Mouse (Mus musculus) embryonic facial prominence, embryonic 13.5 days (tissue): ENCODE results near the gene Carf. TPM values are rescaled to one million over a fixed set of nuclear protein-coding genes. Genes with fewer than 3 reads are reported as not detected.
"Not testable (repeated sequence)": the region's sequence is repeated elsewhere in the genome, so short reads cannot be mapped to it uniquely, and the experiment has no call there.

Experiments used
- ATAC-seq: fragments of 200-750 bp; cut with Nextera tagmentation; 2 replicates; pipeline ENCODE4 v1.8.0; 2017; ENCODE audit warnings: low read depth; ENCODE audit not compliant: insufficient number of reproducible peaks, insufficient read depth, low FRiP score, low TSS enrichment
- H3K27ac ChIP-seq: fragments of 300-500 bp; sonication (generic); 2 replicates; pipeline ENCODE4 v1.5.1; 2015; ENCODE audit warnings: moderate library complexity, mild to moderate bottlenecking, inconsistent platforms
- H3K27me3 ChIP-seq: fragments of 300-500 bp; sonication (generic); 2 replicates; pipeline ENCODE4 v1.6.1; 2015; ENCODE audit warnings: mild to moderate bottlenecking, inconsistent platforms
- H3K36me3 ChIP-seq: fragments of 300-500 bp; sonication (generic); 2 replicates; pipeline ENCODE4 v1.6.1; 2015; ENCODE audit warnings: mild to moderate bottlenecking, inconsistent platforms
- H3K4me1 ChIP-seq: fragments of 300-500 bp; sonication (generic); 2 replicates; pipeline ENCODE4 v1.6.1; 2015; ENCODE audit warnings: inconsistent platforms
- H3K4me2 ChIP-seq: fragments of 300-500 bp; sonication (generic); 2 replicates; pipeline ENCODE4 v1.6.1; 2015; ENCODE audit warnings: moderate library complexity, mild to moderate bottlenecking, inconsistent platforms
- H3K4me3 ChIP-seq: fragments of 300-500 bp; sonication (generic); 2 replicates; pipeline ENCODE4 v1.5.1; 2015; ENCODE audit warnings: mild to moderate bottlenecking, inconsistent platforms
- H3K9ac ChIP-seq: fragments of 300-500 bp; sonication (generic); 2 replicates; pipeline ENCODE4 v1.6.1; 2015; ENCODE audit warnings: mild to moderate bottlenecking, inconsistent platforms
- H3K9me3 ChIP-seq: fragments of 300-500 bp; sonication (generic); 2 replicates; pipeline ENCODE4 v1.6.1; 2016; ENCODE audit warnings: inconsistent platforms
- WGBS: fragments of 180-500 bp; shearing (Covaris S2); methylation state at CpG from one replicate; pipeline ENCODE4 v1.1.7; 2015; ENCODE audit warnings: mixed read lengths; 5-methylcytosine and 5-hydroxymethylcytosine counted together
- polyA plus RNA-seq: library from polyadenylated mRNA; unstranded; fragments of >200 nt; fragmentation: Nextera tagmentation; extraction: Ambion mirVana; gene quantifications from 2 replicates; pipeline ENCODE4 v1.2.1, GENCODE M21; 2015

The Carf gene
- 8.9 and 10.3 TPM in 2 replicates for polyA plus RNA-seq

DNA sequence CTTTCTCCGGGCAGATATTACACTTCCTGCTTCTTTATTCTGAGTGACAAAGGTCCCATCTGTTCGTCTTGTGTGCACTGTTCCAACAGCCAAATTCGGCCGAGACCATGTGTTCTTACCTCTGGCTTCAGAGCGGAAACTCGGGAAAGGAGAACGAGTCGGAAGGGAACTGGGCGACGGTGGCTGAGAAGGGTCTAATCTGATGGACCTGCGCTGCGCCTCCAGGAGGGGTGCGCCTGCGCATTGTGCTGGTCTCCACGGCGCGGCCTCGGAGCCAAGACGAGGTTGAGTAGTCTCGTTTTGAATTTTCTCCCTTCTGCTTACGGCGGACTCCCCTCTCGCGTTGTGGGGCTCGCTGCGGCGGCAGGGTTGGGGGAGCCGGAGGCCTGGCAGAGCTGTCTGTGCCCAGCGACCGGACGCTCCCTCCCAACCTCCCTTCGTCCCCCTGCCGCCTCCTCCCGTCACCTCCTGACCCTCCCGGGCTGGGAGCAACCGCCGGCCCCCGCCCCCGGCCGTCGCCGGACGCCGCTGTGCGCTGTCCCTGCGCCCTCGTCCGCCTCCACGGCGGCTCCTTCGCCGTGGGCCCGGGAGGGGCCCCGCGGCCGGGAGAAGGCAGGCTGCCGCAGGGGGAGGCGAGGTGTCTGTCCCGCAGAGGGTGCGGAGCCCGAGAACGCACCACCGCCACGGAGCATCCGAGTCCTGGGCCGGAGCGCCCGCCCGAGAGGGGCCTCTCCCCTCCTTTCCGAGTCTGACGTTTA is at the start of gene Carf, which contains the start of gene Wdr12:
Gene Carf, plus strand, starts transcription at position 224 of the 758 bp plus-strand sequence.
Gene Wdr12, minus strand, starts transcription at position 622 of the 758 bp plus-strand sequence.
- WGBS, result under 1% methylated on average over 58 of the region's 71 CpGs
- peak within 1 kb of the TSS; percentile 97 for H3K9ac ChIP-seq
- ATAC-seq, result peak; percentile 98
- H3K9me3 ChIP-seq, result no peaks in the 10 kb centered on the region
- H3K27ac ChIP-seq, result peak within 1 kb of the TSS; percentile 99
- peak within 1 kb of the TSS; percentile 72 for H3K4me2 ChIP-seq
- peaks cover 7% of the 10 kb centered on the region for H3K36me3 ChIP-seq
- no peaks in the 10 kb centered on the region for H3K27me3 ChIP-seq
- H3K4me1 ChIP-seq, result peaks cover 5% of the 10 kb centered on the region
- H3K4me3 ChIP-seq, result peak within 1 kb of the TSS; percentile 98

DNA sequence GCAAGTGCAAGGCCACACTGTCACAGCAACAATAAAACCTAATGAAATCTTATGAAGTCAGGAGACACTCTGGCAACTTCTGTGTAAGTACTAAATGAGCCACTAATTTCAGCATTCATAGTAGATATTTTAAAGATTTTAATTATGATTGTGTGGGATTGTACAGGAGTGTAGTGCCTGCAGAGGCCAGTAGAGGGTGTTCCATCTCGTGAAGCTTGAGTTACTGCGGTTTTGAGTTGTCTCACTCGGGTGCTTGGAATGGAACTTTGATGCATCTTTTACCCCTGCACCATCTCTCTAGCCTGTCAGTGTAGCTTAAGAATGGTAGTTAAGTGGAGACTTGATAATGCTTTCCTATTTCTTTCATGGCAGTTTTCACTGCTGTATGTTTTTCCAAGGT is 43.4 kb upstream of the Carf start:
- H3K9me3 ChIP-seq, result no peaks in the 10 kb centered on the region
- no peak overlapping the region for H3K27ac ChIP-seq
- H3K27me3 ChIP-seq, result no peaks in the 10 kb centered on the region
- H3K4me1 ChIP-seq, result no peaks in the 10 kb centered on the region
- no peaks in the 10 kb centered on the region for H3K36me3 ChIP-seq
- no peak overlapping the region for H3K9ac ChIP-seq
- no peak for ATAC-seq
- no peak overlapping the region for H3K4me2 ChIP-seq
- H3K4me3 ChIP-seq, result no peak overlapping the region
- 39% methylated on average over 3 of the region's 3 CpGs for WGBS

DNA sequence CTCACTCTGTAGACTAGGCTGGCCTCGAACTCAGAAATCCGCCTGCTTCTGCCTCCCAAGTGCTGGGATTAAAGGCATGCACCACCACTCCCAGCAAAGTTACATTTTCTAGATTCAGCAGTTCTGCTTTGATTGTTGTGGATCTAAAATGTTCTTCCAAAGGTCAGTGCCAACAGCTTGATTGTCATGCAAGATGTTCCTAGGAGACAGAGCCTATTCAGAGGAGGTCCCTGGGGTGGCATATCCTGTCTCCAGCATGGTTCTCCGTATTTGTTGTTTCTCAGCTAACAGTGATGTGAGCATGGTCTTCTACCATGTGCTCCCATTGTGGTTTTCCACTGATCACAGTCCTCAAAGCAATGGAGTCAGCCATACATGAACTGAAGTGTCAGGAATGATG is 41.7 kb upstream of the Carf start:
- H3K9me3 ChIP-seq, result no peaks in the 10 kb centered on the region
- H3K27me3 ChIP-seq, result no peaks in the 10 kb centered on the region
- H3K4me2 ChIP-seq, result no peak overlapping the region
- no peak overlapping the region for H3K27ac ChIP-seq
- no peaks in the 10 kb centered on the region for H3K36me3 ChIP-seq
- H3K9ac ChIP-seq, result no peak overlapping the region
- WGBS, result 82% methylated on average over 3 of the region's 3 CpGs
- H3K4me3 ChIP-seq, result no peak overlapping the region
- no peaks in the 10 kb centered on the region for H3K4me1 ChIP-seq
- no peak for ATAC-seq

DNA sequence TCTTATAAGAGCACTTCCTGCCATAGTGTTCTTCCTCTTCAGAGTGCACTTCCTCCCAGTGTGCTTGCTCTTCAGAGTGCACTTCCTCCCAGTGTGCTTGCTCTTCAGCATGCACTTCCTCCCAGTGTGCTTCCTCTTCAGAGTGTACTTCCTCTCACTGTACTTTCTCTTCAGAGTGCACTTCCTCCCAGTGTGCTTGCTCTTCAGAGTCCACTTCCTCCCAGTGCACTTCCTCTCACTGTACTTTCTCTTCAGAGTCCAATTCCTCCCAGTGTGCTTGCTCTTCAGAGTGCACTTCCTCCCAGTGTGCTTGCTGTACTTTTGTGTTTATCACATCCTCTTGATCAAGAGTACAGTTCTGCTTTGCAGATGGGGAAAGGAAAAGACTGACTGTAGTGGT is 27.3 kb upstream of the Carf start:
- H3K27me3 ChIP-seq, H3K27ac ChIP-seq, H3K4me3 ChIP-seq, H3K9ac ChIP-seq, H3K36me3 ChIP-seq, H3K4me2 ChIP-seq, ATAC-seq, H3K9me3 ChIP-seq, H3K4me1 ChIP-seq: not testable (repeated sequence)

DNA sequence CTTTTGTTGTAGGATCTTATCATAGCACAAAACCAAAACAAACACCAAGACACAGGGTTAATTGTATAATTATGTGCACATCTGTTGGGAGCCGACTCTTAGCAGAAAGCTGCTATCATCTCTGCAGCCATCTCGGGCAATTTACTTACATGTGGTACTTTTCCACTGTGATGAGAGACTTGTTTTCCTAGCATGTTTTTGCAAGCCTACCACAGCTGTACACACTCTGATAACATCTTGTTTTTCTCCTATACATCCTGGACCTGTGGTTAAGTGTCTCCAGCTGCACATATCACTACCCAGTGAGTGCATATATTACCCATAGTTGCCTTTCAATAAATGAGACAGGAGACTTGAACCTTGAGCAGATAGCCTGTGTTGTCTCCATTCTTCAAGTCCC is 23.1 kb upstream of the Carf start:
- Histone ChIP-seq H3K27me3 (no peaks in the 10 kb centered on the region), H3K4me3 (no peak overlapping the region), H3K27ac (no peak overlapping the region), H3K9ac (no peak overlapping the region), H3K4me1 (no peaks in the 10 kb centered on the region), H3K4me2 (no peak overlapping the region), H3K9me3 (no peaks in the 10 kb centered on the region), H3K36me3 (peaks cover 20% of the 10 kb centered on the region)
- 49% methylated on average over 2 of the region's 2 CpGs for WGBS
- ATAC-seq, result no peak

DNA sequence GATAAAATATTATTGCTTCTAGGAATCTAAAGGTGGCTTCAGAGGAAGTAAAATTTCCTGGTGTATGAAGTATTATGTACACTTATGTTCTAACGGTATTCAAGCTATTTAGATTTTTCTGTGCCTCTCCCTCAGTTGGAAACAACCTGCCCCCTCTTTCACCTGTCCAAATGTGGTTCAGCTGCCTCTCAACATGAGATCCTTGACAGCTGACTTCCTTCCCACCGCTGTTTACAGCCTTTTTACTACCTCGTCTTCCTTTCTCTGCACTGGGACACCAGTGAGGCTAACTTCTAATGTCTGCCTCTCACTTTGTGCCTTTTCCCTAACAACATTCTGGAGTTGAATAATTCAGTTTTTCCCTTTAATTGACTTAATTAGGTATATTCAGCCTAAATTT is 22.5 kb upstream of the Carf start:
- Histone ChIP-seq H3K9me3 (no peaks in the 10 kb centered on the region), H3K4me1 (no peaks in the 10 kb centered on the region), H3K36me3 (peaks cover 25% of the 10 kb centered on the region), H3K4me2 (no peak overlapping the region), H3K27ac (no peak overlapping the region), H3K9ac (no peak overlapping the region), H3K27me3 (no peaks in the 10 kb centered on the region), H3K4me3 (no peak overlapping the region)
- no peak for ATAC-seq
- WGBS, result 80% methylated on average over 3 of the region's 3 CpGs

DNA sequence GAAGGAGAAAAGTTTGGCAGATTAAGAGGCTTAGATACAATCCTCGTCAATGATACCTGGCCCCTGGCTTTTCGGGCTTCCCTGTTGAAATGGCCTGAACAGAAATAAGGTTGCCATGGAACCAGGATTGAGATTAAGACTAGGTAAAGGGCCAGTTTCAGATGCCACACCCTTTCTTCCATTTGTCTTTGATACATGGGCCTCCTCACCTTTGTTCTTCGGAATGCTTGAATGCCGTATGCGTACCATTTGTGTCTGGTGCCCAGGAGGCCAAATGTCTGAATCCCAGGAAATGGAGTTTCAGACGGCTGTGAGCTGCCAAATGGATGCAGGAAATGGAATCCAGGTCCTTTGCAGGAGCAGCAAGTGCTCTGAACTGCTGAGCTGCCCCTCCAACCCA is 21.6 kb upstream of the Carf start:
- Histone ChIP-seq H3K27me3 (no peaks in the 10 kb centered on the region), H3K27ac (no peak overlapping the region), H3K4me2 (no peak overlapping the region), H3K9ac (no peak overlapping the region), H3K4me3 (no peak overlapping the region), H3K36me3 (peaks cover 29% of the 10 kb centered on the region), H3K9me3 (no peaks in the 10 kb centered on the region), H3K4me1 (no peaks in the 10 kb centered on the region)
- WGBS, result 82% methylated on average over 6 of the region's 6 CpGs
- no peak for ATAC-seq

DNA sequence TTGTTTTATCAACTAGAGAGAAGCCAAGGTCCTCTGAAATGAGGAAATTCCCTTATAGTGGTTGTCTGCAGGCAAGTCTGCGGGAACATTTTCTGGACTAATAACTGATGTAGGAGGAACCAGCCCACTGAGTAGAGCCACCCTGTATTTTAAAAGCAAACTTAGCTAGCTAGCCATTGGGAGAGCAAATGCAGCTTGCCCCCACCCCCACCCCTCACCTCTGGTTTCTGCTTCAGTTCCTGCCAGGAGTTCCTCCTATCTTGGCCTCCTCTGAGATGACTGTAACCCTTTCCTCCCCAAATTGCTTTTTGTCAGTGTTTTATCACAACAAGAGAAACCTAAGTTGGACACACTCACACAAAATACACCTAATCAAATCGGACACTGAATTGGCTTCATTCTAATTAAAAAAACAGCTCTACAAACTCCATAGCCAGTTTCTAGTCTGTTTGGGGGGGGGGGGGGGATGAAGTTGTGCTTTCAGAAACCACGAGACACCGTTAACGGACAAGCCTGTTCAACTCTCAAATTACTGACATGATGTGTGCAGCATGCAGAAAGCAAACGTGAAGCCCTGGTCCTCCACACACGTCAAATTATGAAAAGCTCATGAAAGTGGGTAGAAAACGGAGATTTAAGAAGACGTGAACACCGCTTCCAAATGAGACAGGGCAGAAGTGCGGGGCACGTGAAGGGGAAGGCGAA is 1.3 kb upstream of the Carf start:
- Histone ChIP-seq H3K4me2 (peak overlapping the region; percentile 72), H3K4me3 (peak overlapping the region; percentile 98), H3K4me1 (peaks cover 5% of the 10 kb centered on the region), H3K9me3 (no peaks in the 10 kb centered on the region), H3K9ac (peak overlapping the region; percentile 97), H3K36me3 (peaks cover 17% of the 10 kb centered on the region), H3K27ac (no peak overlapping the region), H3K27me3 (no peaks in the 10 kb centered on the region)
- no peak for ATAC-seq
- 8% methylated on average over 13 of the region's 13 CpGs for WGBS

DNA sequence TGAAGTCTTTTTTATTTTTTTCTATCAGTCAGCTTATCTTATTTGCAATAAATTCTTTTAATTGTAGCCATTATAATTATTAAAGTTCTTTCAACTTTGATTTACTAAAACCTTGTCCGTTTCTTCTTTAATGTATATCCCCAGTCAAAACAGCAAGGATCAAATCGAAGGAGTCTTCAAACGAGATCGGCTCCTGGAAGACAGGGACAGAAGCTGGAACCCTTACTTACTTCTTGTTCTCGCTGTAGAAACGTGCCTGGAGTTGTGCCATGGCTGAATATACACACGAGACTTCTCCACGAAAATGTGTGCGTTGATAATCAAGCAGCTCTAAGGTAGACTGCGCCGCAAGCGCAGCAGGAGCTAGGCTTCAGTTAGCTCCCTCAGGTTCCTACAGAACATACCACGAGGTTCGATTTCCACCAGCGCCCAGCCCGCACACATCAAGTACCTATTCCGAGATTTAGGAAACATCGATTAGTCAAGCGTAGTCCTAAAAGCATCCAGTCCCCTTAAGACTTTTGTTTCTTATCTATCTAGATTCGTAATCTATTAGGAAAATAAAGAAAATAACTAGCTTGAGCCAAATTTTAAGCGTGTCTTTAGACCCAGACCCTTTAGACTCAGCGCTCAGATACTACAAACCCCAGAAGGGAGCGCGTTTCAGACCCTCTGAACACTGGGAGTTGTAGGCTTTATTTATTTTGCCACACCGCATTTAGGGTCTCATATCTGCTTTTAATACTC is 597 bp upstream of the Carf start:
- WGBS, result under 1% methylated on average over 25 of the region's 25 CpGs
- Histone ChIP-seq H3K4me1 (peaks cover 5% of the 10 kb centered on the region), H3K27me3 (no peaks in the 10 kb centered on the region), H3K9me3 (no peaks in the 10 kb centered on the region), H3K4me2 (peak overlapping the region; percentile 72), H3K36me3 (peaks cover 11% of the 10 kb centered on the region), H3K9ac (peak overlapping the region; percentile 97), H3K4me3 (peak overlapping the region; percentile 98), H3K27ac (peak overlapping the region; percentile 99)
- ATAC-seq, result peak; percentile 85

DNA sequence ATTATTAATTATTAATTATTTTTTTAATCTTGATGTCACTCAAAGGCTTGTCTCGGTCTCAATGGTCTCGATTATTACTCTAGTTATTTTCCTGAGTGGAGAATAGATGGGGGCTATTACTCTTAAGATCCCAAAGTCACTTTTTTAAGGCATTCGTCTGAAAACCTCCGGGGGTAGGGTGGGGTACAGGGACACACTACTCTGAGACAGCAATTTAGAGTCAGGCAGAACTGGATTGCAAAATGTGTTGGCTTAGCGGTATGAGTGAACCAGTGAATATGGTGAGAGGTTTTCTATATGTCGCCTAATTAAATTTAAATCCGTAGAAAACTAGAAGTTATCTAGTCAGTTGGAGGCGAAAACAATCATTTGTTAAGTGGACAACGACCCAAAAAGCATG is 792 bp downstream of the Carf start:
- WGBS, result 13% methylated on average over 9 of the region's 9 CpGs
- no peaks in the 10 kb centered on the region for H3K9me3 ChIP-seq
- H3K9ac ChIP-seq, result peak overlapping the region; percentile 97
- peaks cover 5% of the 10 kb centered on the region for H3K36me3 ChIP-seq
- H3K27me3 ChIP-seq, result no peaks in the 10 kb centered on the region
- H3K4me1 ChIP-seq, result peaks cover 5% of the 10 kb centered on the region
- ATAC-seq, result no peak
- H3K4me2 ChIP-seq, result peak overlapping the region; percentile 72
- peak overlapping the region; percentile 99 for H3K27ac ChIP-seq
- peak overlapping the region; percentile 98 for H3K4me3 ChIP-seq

DNA sequence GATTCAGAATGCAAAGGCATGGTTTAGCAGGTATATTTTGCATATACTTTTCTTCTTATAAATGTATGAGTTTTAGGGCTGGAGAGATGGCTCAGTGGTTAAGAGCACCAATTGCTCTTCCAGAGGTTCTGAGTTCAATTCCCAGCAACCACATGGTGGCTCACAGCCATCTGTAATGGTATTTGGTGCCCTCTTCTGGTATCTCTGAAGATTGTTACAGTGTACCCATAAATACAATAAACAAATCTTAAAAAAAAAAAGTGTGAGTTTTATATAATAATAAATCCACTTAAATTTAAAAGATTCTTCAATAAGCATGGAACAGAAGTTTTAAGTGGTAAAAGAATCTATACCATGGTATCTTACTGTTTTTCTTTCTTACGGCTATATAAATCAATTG is 6.5 kb downstream of the Carf start:
- no peaks in the 10 kb centered on the region for H3K9me3 ChIP-seq
- 87% methylated on average over 1 of the region's 1 CpGs for WGBS
- no peak overlapping the region for H3K4me2 ChIP-seq
- H3K9ac ChIP-seq, result no peak overlapping the region
- H3K27me3 ChIP-seq, result no peaks in the 10 kb centered on the region
- H3K4me1 ChIP-seq, result no peaks in the 10 kb centered on the region
- no peak overlapping the region for H3K4me3 ChIP-seq
- ATAC-seq, result no peak
- peaks cover 28% of the 10 kb centered on the region for H3K36me3 ChIP-seq
- no peak overlapping the region for H3K27ac ChIP-seq
